8 mouse cellular contexts compared by ENCODE assay signal in genomic region chr7:112023150-112023600, GRCm38 (mm10). TPM values are rescaled to one million over a fixed set of nuclear protein-coding genes. Genes with fewer than 3 reads are reported as not detected.
A peak's percentile ranks its signal among the peaks of the same experiment; 100 is the strongest.
DNase-seq lines count a peak whose midpoint lies in the region; ATAC-seq and TF ChIP-seq lines count a peak whose summit lies in the region.

TSS of gene Usp47 (plus strand) at chr7:112023504.

- ATAC-seq in forebrain, embryonic 11.5 days (replicated peaks; ENCODE audit: low FRiP score) = peak; percentile 95
- peak; percentile 91 for ATAC-seq in heart, embryonic 15.5 days (replicated peaks; ENCODE audit: insufficient number of reproducible peaks, insufficient read depth, low FRiP score, low read depth)
- ATAC-seq in liver, embryonic 13.5 days (ENCODE audit: low read depth) = peak; percentile 77
- ATAC-seq in stomach, embryonic 14.5 days (ENCODE audit: insufficient number of reproducible peaks, insufficient read depth, low FRiP score, low read depth) = peak; percentile 89

- dilution Hi-C loops in CH12.LX (cut with MboI; ENCODE audit: extremely low pct_ligation_motif_present, extremely low pct_unique_long_range_greater_than_20kb, low sequenced_read_pairs) = no loop called here

- peaks cover 38% of the 10 kb centered on the region for H3K79me2 ChIP-seq in CH12.LX (replicated peaks; ENCODE audit: control insufficient read depth, extremely low read depth, insufficient read depth, poor library complexity, severe bottlenecking)

- peak in 1 of 2 experiments; percentile 50; a peak in 2 of 4 replicates for TF ChIP-seq CTCF in CH12.LX (conservative IDR thresholded peaks at IDR 0.05 in 1 of 2, IDR thresholded peaks at IDR 0.05 in 1 of 2; ENCODE audit: low read depth in 2 of 2, low read length in 2 of 2)

- peaks cover 0 to 16% of the 10 kb centered on the region in 2 experiments; a peak in 2 of 4 replicates for H3K4me1 ChIP-seq in CH12.LX (ENCODE audit: control insufficient read depth in 1 of 2, insufficient read depth in 2 of 2)
- H3K4me1 ChIP-seq in forebrain, embryonic 11.5 days (replicated peaks; ENCODE audit: control insufficient read depth, insufficient read depth, low read length) = peaks cover 7% of the 10 kb centered on the region; the same call in 1 of the 2 replicates
- peaks cover 38% of the 10 kb centered on the region for H3K4me1 ChIP-seq in heart, embryonic 15.5 days (replicated peaks)
- H3K4me1 ChIP-seq in liver, embryonic 13.5 days (replicated peaks) = peaks cover 39% of the 10 kb centered on the region
- H3K4me1 ChIP-seq in stomach, embryonic 14.5 days (ENCODE audit: control insufficient read depth, insufficient read depth, low read length) = peaks cover 26% of the 10 kb centered on the region

- peak; percentile 22 for TF ChIP-seq RAD21 in CH12.LX (IDR thresholded peaks at IDR 0.05; ENCODE audit: low read depth, low read length)

- peak within 1 kb of the TSS; percentile 79 for H3K9ac ChIP-seq in CH12.LX (ENCODE audit: insufficient read depth, low read depth)
- peak within 1 kb of the TSS; percentile 98 for H3K9ac ChIP-seq in forebrain, embryonic 11.5 days (ENCODE audit: low read length)
- peak within 1 kb of the TSS; percentile 95 for H3K9ac ChIP-seq in heart, embryonic 15.5 days
- H3K9ac ChIP-seq in liver, embryonic 13.5 days = peak within 1 kb of the TSS; percentile 98
- H3K9ac ChIP-seq in stomach, embryonic 14.5 days (replicated peaks; ENCODE audit: low read depth, low read length) = peak within 1 kb of the TSS; percentile 84

- H3K36me3 ChIP-seq in CH12.LX (replicated peaks in 1 of 2; ENCODE audit: control insufficient read depth in 1 of 2, insufficient read depth in 1 of 2, low read length in 1 of 2) = peaks cover 2 to 10% of the 10 kb centered on the region in 2 experiments
- no peaks in the 10 kb centered on the region for H3K36me3 ChIP-seq in forebrain, embryonic 11.5 days (ENCODE audit: control insufficient read depth, insufficient read depth, low read length)
- H3K36me3 ChIP-seq in heart, embryonic 15.5 days = no peaks in the 10 kb centered on the region
- no peaks in the 10 kb centered on the region for H3K36me3 ChIP-seq in liver, embryonic 13.5 days
- H3K36me3 ChIP-seq in stomach, embryonic 14.5 days (ENCODE audit: control insufficient read depth, insufficient read depth, low read length) = no peaks in the 10 kb centered on the region

- in situ Hi-C loops in CH12.LX (cut with MboI; ENCODE audit: low pct_ligation_motif_present, low pct_unique_long_range_greater_than_20kb, low sequenced_read_pairs) = no loop called here

- peak within 1 kb of the TSS; percentile 56 to 87 (median 77) for H3K4me3 ChIP-seq in CH12.LX (replicated peaks in 1 of 3; ENCODE audit: low read depth in 2 of 3, low read length in 2 of 3, poor library complexity in 1 of 3)
- peak within 1 kb of the TSS; percentile 93 for H3K4me3 ChIP-seq in forebrain, embryonic 11.5 days (ENCODE audit: low read depth, low read length)
- peak within 1 kb of the TSS; percentile 87 for H3K4me3 ChIP-seq in heart, embryonic 15.5 days
- H3K4me3 ChIP-seq in liver, embryonic 13.5 days (replicated peaks) = peak within 1 kb of the TSS; percentile 95
- H3K4me3 ChIP-seq in stomach, embryonic 14.5 days (ENCODE audit: low read depth, low read length) = peak within 1 kb of the TSS; percentile 64

- H3K27me3 ChIP-seq in CH12.LX (replicated peaks) = no peaks in the 10 kb centered on the region
- no peaks in the 10 kb centered on the region for H3K27me3 ChIP-seq in forebrain, embryonic 11.5 days (ENCODE audit: control insufficient read depth, insufficient read depth, low read length)
- no peaks in the 10 kb centered on the region for H3K27me3 ChIP-seq in heart, embryonic 15.5 days
- no peaks in the 10 kb centered on the region for H3K27me3 ChIP-seq in liver, embryonic 13.5 days
- H3K27me3 ChIP-seq in stomach, embryonic 14.5 days (ENCODE audit: control insufficient read depth, insufficient read depth, low read length) = no peaks in the 10 kb centered on the region

- H3K4me2 ChIP-seq in CH12.LX (ENCODE audit: insufficient read depth, low read depth, poor library complexity, severe bottlenecking) = peak within 1 kb of the TSS; percentile 79
- H3K4me2 ChIP-seq in forebrain, embryonic 11.5 days (ENCODE audit: low read depth, low read length, severe bottlenecking) = peak within 1 kb of the TSS; percentile 71
- peak within 1 kb of the TSS; percentile 69 for H3K4me2 ChIP-seq in heart, embryonic 15.5 days
- peak within 1 kb of the TSS; percentile 91 for H3K4me2 ChIP-seq in liver, embryonic 13.5 days
- peak within 1 kb of the TSS; percentile 86 for H3K4me2 ChIP-seq in stomach, embryonic 14.5 days (replicated peaks; ENCODE audit: low read depth, low read length)

- H3K9me3 ChIP-seq in CH12.LX (replicated peaks; ENCODE audit: low read length) = no peaks in the 10 kb centered on the region
- H3K9me3 ChIP-seq in forebrain, embryonic 11.5 days (ENCODE audit: control insufficient read depth, low read length) = no peaks in the 10 kb centered on the region
- H3K9me3 ChIP-seq in heart, embryonic 15.5 days (replicated peaks) = no peaks in the 10 kb centered on the region
- H3K9me3 ChIP-seq in liver, embryonic 13.5 days (replicated peaks) = no peaks in the 10 kb centered on the region
- no peaks in the 10 kb centered on the region for H3K9me3 ChIP-seq in stomach, embryonic 14.5 days (ENCODE audit: control insufficient read depth, low read depth, low read length)

- DNase-seq in CH12.LX (ENCODE audit: extremely low read depth) = peak; percentile 71
- DNase-seq in c-Kit-positive CD71-negative TER-119-negative erythroid progenitor cells, embryonic 14.5 days (ENCODE audit: low read depth) = peak; percentile 71
- DNase-seq in forebrain, embryonic 11.5 days (ENCODE audit: low spot score) = peak; percentile 94
- peak; percentile 88 to 90 for DNase-seq in kidney, postnatal 25 days
- DNase-seq in liver, embryonic 13.5 days = peak; percentile 72
- DNase-seq in natural killer cell, adult 2 months (ENCODE audit: low spot score in 2 of 2) = peak; percentile 81 to 86

- TF ChIP-seq POLR2A in CH12.LX (IDR thresholded peaks at IDR 0.05; ENCODE audit: low read depth, low read length) = peak; percentile 92

- TF ChIP-seq EP300 in CH12.LX (IDR thresholded peaks at IDR 0.05; ENCODE audit: low read length) = no peak

- peak within 1 kb of the TSS; percentile 59 for H3K27ac ChIP-seq in CH12.LX (ENCODE audit: insufficient read depth, low read depth)
- peak within 1 kb of the TSS; percentile 96 for H3K27ac ChIP-seq in forebrain, embryonic 11.5 days (ENCODE audit: low read depth, low read length)
- peak within 1 kb of the TSS; percentile 98 for H3K27ac ChIP-seq in heart, embryonic 15.5 days
- H3K27ac ChIP-seq in liver, embryonic 13.5 days = peak within 1 kb of the TSS; percentile 93
- H3K27ac ChIP-seq in stomach, embryonic 14.5 days (ENCODE audit: low read length) = peak within 1 kb of the TSS; percentile 97

- under 1% methylated on average over 44 of the region's 54 CpGs for WGBS in forebrain, embryonic 11.5 days
- under 1% methylated on average over 47 of the region's 54 CpGs for WGBS in heart, embryonic 15.5 days
- WGBS in liver, embryonic 13.5 days (ENCODE audit: insufficient replicate concordance) = under 1% methylated on average over 40 of the region's 54 CpGs
- 0% methylated on average over 42 of the region's 54 CpGs for WGBS in stomach, embryonic 14.5 days

TF ChIP-seq in CH12.LX, 34 proteins besides CTCF, POLR2A, EP300 and RAD21:
- TF ChIP-seq ZMIZ1 (IDR thresholded peaks at IDR 0.05; ENCODE audit: low read depth, low read length) (peak; percentile 91), SMC3 (IDR thresholded peaks at IDR 0.05; ENCODE audit: low read depth, low read length) (peak; percentile 16), POLR2AphosphoS2 (IDR thresholded peaks at IDR 0.05; ENCODE audit: low read depth, low read length) (no peak), IRF4 (IDR thresholded peaks at IDR 0.05; ENCODE audit: low read depth, low read length) (peak; percentile 11; the same call in 1 of the 2 replicates), ELF1 (IDR thresholded peaks at IDR 0.05; ENCODE audit: low read depth, low read length) (peak; percentile 26; the same call in 1 of the 2 replicates), NRF1 (IDR thresholded peaks at IDR 0.05; ENCODE audit: low read depth, low read length) (peak; percentile 51; the same call in 1 of the 2 replicates), MXI1 (IDR thresholded peaks at IDR 0.05; ENCODE audit: low read depth, low read length) (peak; percentile 34), HCFC1 (IDR thresholded peaks at IDR 0.05; ENCODE audit: low read depth, low read length) (peak; percentile 64), CHD2 (IDR thresholded peaks at IDR 0.05; ENCODE audit: low read length) (peak; percentile 98), TCF12 (IDR thresholded peaks at IDR 0.05; ENCODE audit: low read depth, low read length) (peak; percentile 78), MAX (IDR thresholded peaks at IDR 0.05; ENCODE audit: low read length) (peak; percentile 73), PAX5 (IDR thresholded peaks at IDR 0.05; ENCODE audit: low read length) (no peak), NELFE (IDR thresholded peaks at IDR 0.05; ENCODE audit: low read depth, low read length) (peak; percentile 96), UBTF (IDR thresholded peaks at IDR 0.05; ENCODE audit: low read depth, low read length) (no peak)

RNA-seq across cellular contexts. Expression of gene Usp47, which starts in this region (rescaled TPM):
- total RNA-seq in CH12.LX (2012; rRNA removed) (35.0 and 38.9 TPM in 2 replicates), CH12.LX (2014; rRNA removed) (35.8 and 42.5 TPM in 2 replicates)
- 36.6 and 36.8 TPM in 2 replicates for polyA plus RNA-seq in CH12.LX (2012; ENCODE audit: insufficient read length, low read depth)
- polyA plus RNA-seq in forebrain, embryonic 11.5 days (2014; fragmentation: Nextera tagmentation; extraction: Ambion mirVana) = 107 and 114 TPM in 2 replicates
- polyA plus RNA-seq in heart, embryonic 15.5 days (2015; fragmentation: Nextera tagmentation; extraction: Ambion mirVana) = 55.1 and 58.9 TPM in 2 replicates
- polyA plus RNA-seq in liver, embryonic 13.5 days (2015; fragmentation: Nextera tagmentation; extraction: Ambion mirVana) = 20.4 and 26.5 TPM in 2 replicates
- 86.9 and 88.6 TPM in 2 replicates for polyA plus RNA-seq in stomach, embryonic 14.5 days (2014; fragmentation: Nextera tagmentation; extraction: Ambion mirVana)

Comparison
In these comparisons a context has a peak if more than half of its experiments do, and no peak if none do; other contexts are left out.
1. Peak in every context shown above with its lines: DNase-seq, ATAC-seq, H3K4me3 ChIP-seq and H3K27ac ChIP-seq.